Mouse (Mus musculus) kidney, adult 2 months (tissue): ENCODE measurements around the gene Hoxd1.

Experiments
- CTCF ChIP-seq: fragments of 200-500 bp; conservative IDR thresholded peaks from 2 replicates; pipeline ENCODE4 v1.5.1; 2011; ENCODE audit warnings: low read depth, mild to moderate bottlenecking, control low read depth, low read length, moderate library complexity, mixed read lengths; ENCODE audit not compliant: insufficient read depth, insufficient read length
- POLR2A ChIP-seq: fragments of 200-500 bp; IDR thresholded peaks from one replicate; pipeline ENCODE4 v1.6.1; 2011; ENCODE audit warnings: low read depth, low read length, control low read depth

DNA sequence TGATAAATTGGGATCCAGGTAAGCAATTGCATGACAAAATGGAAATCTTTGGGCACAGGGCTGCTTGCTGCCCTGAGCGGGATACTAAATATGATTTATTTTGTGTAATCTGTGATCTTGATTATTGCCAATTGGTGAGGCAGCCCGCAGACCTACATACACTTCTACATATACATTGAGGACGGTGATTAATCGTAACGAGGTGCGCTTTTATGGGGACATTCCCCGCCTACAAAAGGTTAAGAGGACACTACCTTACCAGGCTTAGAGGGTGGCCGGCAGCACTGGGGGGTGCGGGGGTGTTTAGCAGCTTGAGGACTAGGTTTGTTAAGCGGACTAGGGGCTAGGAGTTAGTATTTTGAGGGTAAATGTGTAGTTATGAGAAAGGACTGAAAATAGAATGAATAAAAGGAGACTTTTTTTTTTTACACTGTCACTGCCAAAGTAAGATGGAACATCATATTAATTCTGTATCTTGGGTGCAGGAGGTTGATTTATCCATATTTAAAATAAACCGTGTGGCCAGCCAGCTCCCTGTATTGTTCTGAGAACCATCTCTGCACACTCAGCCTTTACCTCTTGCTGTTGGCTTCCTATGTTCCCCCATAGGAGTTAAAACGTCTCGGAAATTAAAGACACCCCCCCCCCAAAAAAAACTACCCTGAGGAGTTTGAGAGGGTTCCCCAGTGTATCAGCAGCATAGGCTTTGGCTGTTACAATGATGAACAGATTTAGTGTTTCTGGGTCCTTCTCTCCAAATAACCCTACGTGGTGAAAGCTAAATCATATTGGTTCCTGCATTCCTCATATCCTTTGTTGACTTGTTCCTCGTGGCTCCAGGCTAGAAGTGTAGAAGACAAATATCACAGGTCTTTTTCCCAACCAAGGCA lies 25.8 kb upstream of the Hoxd1 start:
- no peak for TF ChIP-seq CTCF
- TF ChIP-seq POLR2A: no peak
